Mouse (Mus musculus): ENCODE measurements around the gene Abhd13.

Abhd13 gene

GRCm38 (mm10) chr8:9977573-9978314 is at the start of gene Abhd13, which contains the start of gene Lig4:
Gene Abhd13, plus strand, starts transcription at chr8:9977707.
Gene Lig4, minus strand, starts transcription at chr8:9977686.
- in situ Hi-C loops (cut with MboI, MseI): loop anchor here (10.0 kb wide), 1 partner anchor 417 kb away; no protein-coding TSS in a partner anchor

- in situ Hi-C loops (cut with MboI, MseI): no loop called here
These were observed 47.6 kb upstream of the Abhd13 start for GRCm38 (mm10) chr8:9929746-9930445.

GRCm38 (mm10) chr8:9932711-9933110 is 44.8 kb upstream of the Abhd13 start:
- in situ Hi-C loops (cut with MboI, MseI): no loop called here

- in situ Hi-C loops (cut with MboI, MseI): loop anchor here (5.0 kb wide), 1 partner anchor 708 kb away; no protein-coding TSS in a partner anchor
These were observed 42.5 kb upstream of the Abhd13 start for GRCm38 (mm10) chr8:9934891-9935565.

- in situ Hi-C loops (cut with MboI, MseI): loop anchor here (5.0 kb wide), 1 partner anchor 708 kb away; no protein-coding TSS in a partner anchor
These were observed 41.9 kb upstream of the Abhd13 start for GRCm38 (mm10) chr8:9935574-9935973.

GRCm38 (mm10) chr8:9949134-9949890 is 28.2 kb upstream of the Abhd13 start:
- in situ Hi-C loops (cut with MboI, MseI): no loop called here

- in situ Hi-C loops (cut with MboI, MseI): loop anchor here (25.0 kb wide), 2 partner anchors 1246 to 1604 kb away; partner anchors contain the start of genes Cars2 and Ing1
These were observed 19.2 kb upstream of the Abhd13 start for GRCm38 (mm10) chr8:9958338-9958737.

GRCm38 (mm10) chr8:9959919-9960318 is 17.6 kb upstream of the Abhd13 start:
- in situ Hi-C loops (cut with MboI, MseI): loop anchor here (25.0 kb wide), 2 partner anchors 1248 to 1602 kb away; partner anchors contain the start of genes Cars2 and Ing1

GRCm38 (mm10) chr8:9971866-9972265 is 5.6 kb upstream of the Abhd13 start:
- in situ Hi-C loops (cut with MboI, MseI): loop anchor here (10.0 to 25.0 kb wide), 3 partner anchors 423 to 1590 kb away; partner anchors contain the start of genes Cars2 and Ing1

GRCm38 (mm10) chr8:9975276-9975675 is 2.2 kb upstream of the Abhd13 start:
- in situ Hi-C loops (cut with MboI, MseI): loop anchor here (10.0 kb wide), 1 partner anchor 420 kb away; no protein-coding TSS in a partner anchor

- in situ Hi-C loops (cut with MboI, MseI): loop anchor here (10.0 kb wide), 1 partner anchor 419 kb away; no protein-coding TSS in a partner anchor
These were observed 1.5 kb upstream of the Abhd13 start for GRCm38 (mm10) chr8:9975898-9976611.

- in situ Hi-C loops (cut with MboI, MseI): loop anchor here (10.0 kb wide), 1 partner anchor 418 kb away; no protein-coding TSS in a partner anchor
These were observed 491 bp upstream of the Abhd13 start for GRCm38 (mm10) chr8:9977016-9977415.

GRCm38 (mm10) chr8:9978475-9979230 is 1.1 kb downstream of the Abhd13 start:
- in situ Hi-C loops (cut with MboI, MseI): loop anchor here (10.0 kb wide), 1 partner anchor 416 kb away; no protein-coding TSS in a partner anchor

GRCm38 (mm10) chr8:9979746-9980145 is 2.2 kb downstream of the Abhd13 start:
- in situ Hi-C loops (cut with MboI, MseI): loop anchor here (10.0 kb wide), 1 partner anchor 415 kb away; no protein-coding TSS in a partner anchor

GRCm38 (mm10) chr8:9980188-9980587 is 2.7 kb downstream of the Abhd13 start:
- in situ Hi-C loops (cut with MboI, MseI): no loop called here

- in situ Hi-C loops (cut with MboI, MseI): no loop called here
These were observed 26.6 kb downstream of the Abhd13 start for GRCm38 (mm10) chr8:10004115-10004514.

GRCm38 (mm10) chr8:10006156-10006985 is 28.9 kb downstream of the Abhd13 start, which contains the start of gene Tnfsf13b:
Gene Tnfsf13b, plus strand, starts transcription at chr8:10006467.
- in situ Hi-C loops (cut with MboI, MseI): no loop called here

- in situ Hi-C loops (cut with MboI, MseI): no loop called here
These were observed 29.6 kb downstream of the Abhd13 start for GRCm38 (mm10) chr8:10006986-10007659.

All from T-helper 1 cell (primary cell).